In genomic region chr2:18393022-18393519, GRCm38 (mm10) we compare ENCODE assay signal across 8 mouse cellular contexts. TPM values are rescaled to one million over a fixed set of nuclear protein-coding genes. Genes with fewer than 3 reads are reported as not detected.
DNase-seq lines count a peak whose midpoint lies in the region; ATAC-seq and TF ChIP-seq lines count a peak whose summit lies in the region.

No protein-coding gene starts in this region.

- H3K4me1 ChIP-seq in erythroblast, embryonic 14.5 days (ENCODE audit: control insufficient read depth), result peaks cover 22% of the 10 kb centered on the region
- no peaks in the 10 kb centered on the region; the same call in 1 of the 2 replicates for H3K4me1 ChIP-seq in testis, adult 2 months (ENCODE audit: control insufficient read depth, insufficient read depth, low read length)
- peaks cover 5% of the 10 kb centered on the region for H3K4me1 ChIP-seq in limb, embryonic 12.5 days (replicated peaks)
- H3K4me1 ChIP-seq in stomach, embryonic 15.5 days, result peaks cover 5% of the 10 kb centered on the region; the same call in 1 of the 2 replicates

- ATAC-seq in erythroblast, adult 5-6 weeks (replicated peaks; ENCODE audit: low FRiP score, poor library complexity, severe bottlenecking), result no peak
- ATAC-seq in limb, embryonic 12.5 days (ENCODE audit: insufficient number of reproducible peaks, insufficient read depth, low FRiP score, low TSS enrichment, low read depth), result no peak
- ATAC-seq in stomach, embryonic 15.5 days (ENCODE audit: insufficient read depth, low FRiP score, low read depth), result no peak

- intact Hi-C loops in gastrocnemius, postnatal 14 days (cut with DNase I; ENCODE audit: low total_unique reads), result no loop called here

- no peak for TF ChIP-seq POLR2A in testis, adult 2 months (IDR thresholded peaks at IDR 0.05; ENCODE audit: control insufficient read depth, low read depth, low read length)

- no peak overlapping the region for H3K9ac ChIP-seq in limb, embryonic 12.5 days (replicated peaks)
- H3K9ac ChIP-seq in stomach, embryonic 15.5 days, result no peak overlapping the region

- H3K9me3 ChIP-seq in erythroblast, embryonic 14.5 days (ENCODE audit: control insufficient read depth, low read length), result no peaks in the 10 kb centered on the region
- H3K9me3 ChIP-seq in limb, embryonic 12.5 days, result no peaks in the 10 kb centered on the region
- H3K9me3 ChIP-seq in stomach, embryonic 15.5 days, result no peaks in the 10 kb centered on the region

- no peak for DNase-seq in testis, postnatal 10 days (ENCODE audit: low spot score)
- no peak for DNase-seq in ovary, postnatal 14 days (ENCODE audit: low spot score)
- DNase-seq in gastrocnemius, postnatal 14 days, result no peak

- H3K27me3 ChIP-seq in erythroblast, embryonic 14.5 days (ENCODE audit: control insufficient read depth), result no peaks in the 10 kb centered on the region
- no peaks in the 10 kb centered on the region for H3K27me3 ChIP-seq in testis, adult 2 months (ENCODE audit: control insufficient read depth, insufficient read depth, low read length)
- H3K27me3 ChIP-seq in limb, embryonic 12.5 days, result no peaks in the 10 kb centered on the region
- no peaks in the 10 kb centered on the region for H3K27me3 ChIP-seq in stomach, embryonic 15.5 days (replicated peaks)

- no peak for TF ChIP-seq CTCF in testis, adult 2 months (IDR thresholded peaks at IDR 0.05; ENCODE audit: control insufficient read depth, insufficient read depth, insufficient replicate concordance, low read depth, low read length)

- no peak overlapping the region for H3K27ac ChIP-seq in testis, adult 2 months (ENCODE audit: control insufficient read depth, insufficient read depth, low read depth, low read length)
- peak overlapping the region; percentile 98 for H3K27ac ChIP-seq in limb, embryonic 12.5 days
- H3K27ac ChIP-seq in stomach, embryonic 15.5 days, result peak overlapping the region; percentile 98

- no peaks in the 10 kb centered on the region; the same call in 1 of the 2 replicates for H3K36me3 ChIP-seq in erythroblast, embryonic 14.5 days (ENCODE audit: control insufficient read depth)
- no peaks in the 10 kb centered on the region for H3K36me3 ChIP-seq in testis, adult 2 months (ENCODE audit: control insufficient read depth, insufficient read depth, low read length)
- no peaks in the 10 kb centered on the region for H3K36me3 ChIP-seq in limb, embryonic 12.5 days
- no peaks in the 10 kb centered on the region for H3K36me3 ChIP-seq in stomach, embryonic 15.5 days

- H3K4me3 ChIP-seq in erythroblast, embryonic 14.5 days (replicated peaks), result peak overlapping the region; percentile 92
- H3K4me3 ChIP-seq in testis, adult 2 months (ENCODE audit: control insufficient read depth, low read depth, low read length), result peak overlapping the region; percentile 93
- peak overlapping the region; percentile 83 for H3K4me3 ChIP-seq in limb, embryonic 12.5 days (replicated peaks)
- H3K4me3 ChIP-seq in stomach, embryonic 15.5 days (replicated peaks), result peak overlapping the region; percentile 63

- 61% methylated on average over 2 of the region's 2 CpGs for WGBS in limb, embryonic 12.5 days
- WGBS in stomach, embryonic 15.5 days, result 62% methylated on average over 2 of the region's 2 CpGs

- H3K4me2 ChIP-seq in limb, embryonic 12.5 days, result peak overlapping the region; percentile 59
- peak overlapping the region; percentile 56 for H3K4me2 ChIP-seq in stomach, embryonic 15.5 days

RNA-seq across cellular contexts. Expression of gene Dnajc1, which starts 0.4 kb away (rescaled TPM):
- polyA plus RNA-seq in erythroblast, embryonic 14.5 days (2012), result 0.73 and 0.96 TPM in 2 replicates
- 6.0 and 10.4 TPM in 2 replicates for total RNA-seq in erythroblast, adult 5-6 weeks (2015; ENCODE audit: low replicate concordance)
- total RNA-seq in erythroblast, adult 5-6 weeks (2017; ENCODE audit: low replicate concordance), result 7.5 and 9.9 TPM in 2 replicates
- 4.7 and 4.9 TPM in 2 replicates for polyA plus RNA-seq in testis, adult 2 months (2012; rRNA removed)
- 34.6 and 36.1 TPM in 2 replicates for polyA plus RNA-seq in limb, embryonic 12.5 days (2016; fragmentation: Nextera tagmentation; extraction: Ambion mirVana)
- polyA plus RNA-seq in stomach, embryonic 15.5 days (2015; fragmentation: Nextera tagmentation; extraction: Ambion mirVana), result 44.1 and 48.3 TPM in 2 replicates
- 10 to 100 TPM; 12.2 to 13.5 TPM for total RNA-seq in gastrocnemius, postnatal 14 days (2021)
